Mouse (Mus musculus) midbrain, embryonic 11.5 days (tissue): Measurements from ENCODE around the gene Arl14. TPM values are rescaled to one million over a fixed set of nuclear protein-coding genes. Genes with fewer than 3 reads are reported as not detected.
A peak's percentile ranks its signal among the peaks of the same experiment; 100 is the strongest.

Experiments
- ATAC-seq: fragments of 200-750 bp; cut with Nextera tagmentation; 2 replicates; pipeline ENCODE4 v1.8.0; 2017; ENCODE audit warnings: moderate TSS enrichment, moderate library complexity; ENCODE audit not compliant: low FRiP score
- DNase-seq: peaks from one replicate; pipeline ENCODE4 v3.0.0; 2015; ENCODE audit warnings: low spot score; ENCODE audit errors: missing footprints
- H3K27ac ChIP-seq: fragments of 300-500 bp; sonication (generic); 2 replicates; pipeline ENCODE4 v1.5.1; 2014; ENCODE audit warnings: low read depth, low read length
- H3K27me3 ChIP-seq: fragments of 300-500 bp; sonication (generic); 2 replicates; pipeline ENCODE4 v1.6.1; 2014; ENCODE audit warnings: mild to moderate bottlenecking, low read length, moderate library complexity, mixed read lengths; ENCODE audit not compliant: control insufficient read depth, insufficient read depth
- H3K36me3 ChIP-seq: fragments of 300-500 bp; sonication (generic); 2 replicates; pipeline ENCODE4 v1.6.1; 2014; ENCODE audit warnings: mild to moderate bottlenecking, low read length, moderate library complexity, mixed read lengths; ENCODE audit not compliant: control insufficient read depth, insufficient read depth
- H3K4me1 ChIP-seq: fragments of 300-500 bp; sonication (generic); 2 replicates; pipeline ENCODE4 v1.6.1; 2014; ENCODE audit warnings: low read length; ENCODE audit not compliant: control insufficient read depth, insufficient read depth
- H3K4me2 ChIP-seq: fragments of 300-500 bp; sonication (generic); 2 replicates; pipeline ENCODE4 v1.6.1; 2014; ENCODE audit warnings: mild to moderate bottlenecking, moderate library complexity
- H3K4me3 ChIP-seq: fragments of 300-500 bp; sonication (generic); 2 replicates; pipeline ENCODE4 v1.5.1; 2014; ENCODE audit warnings: low read depth, low read length
- H3K9ac ChIP-seq: fragments of 300-500 bp; sonication (generic); 2 replicates; pipeline ENCODE4 v1.6.1; 2014; ENCODE audit warnings: low read length
- H3K9me3 ChIP-seq: fragments of 300-500 bp; sonication (generic); 2 replicates; pipeline ENCODE4 v1.6.1; 2016; ENCODE audit warnings: low read length; ENCODE audit not compliant: control insufficient read depth
- whole genome bisulfite sequencing: fragments of 180-500 bp; shearing (Covaris S2); extraction: QIAGEN DNeasy Blood & Tissue Kit; methylation state at CpG from one replicate; pipeline ENCODE4 v1.1.7; 2014; 5-methylcytosine and 5-hydroxymethylcytosine counted together
- polyA plus RNA-seq: library from polyadenylated mRNA; unstranded; fragments of >200 nt; fragmentation: Nextera tagmentation; extraction: Ambion mirVana; gene quantifications from 2 replicates; pipeline ENCODE4 v1.2.1, GENCODE M21; 2014

Arl14 gene
- not detected in 2 replicates for polyA plus RNA-seq

GRCm38 (mm10) chr3:69221806-69222501 lies at the start of gene Arl14:
TSS of gene Arl14 (plus strand) at chr3:69222419.
- no peaks in the 10 kb centered on the region for H3K36me3 ChIP-seq
- no peak within 1 kb of the TSS for H3K4me2 ChIP-seq
- no peaks in the 10 kb centered on the region for H3K27me3 ChIP-seq
- ATAC-seq (no peak), DNase-seq (no peak)
- H3K9ac ChIP-seq, result no peak within 1 kb of the TSS
- no peaks in the 10 kb centered on the region for H3K4me1 ChIP-seq
- no peak within 1 kb of the TSS for H3K27ac ChIP-seq
- H3K4me3 ChIP-seq, result no peak within 1 kb of the TSS
- WGBS, result 78% methylated on average over 8 of the region's 8 CpGs
- no peaks in the 10 kb centered on the region for H3K9me3 ChIP-seq

GRCm38 (mm10) chr3:69175229-69175628 lies 47.0 kb upstream of the Arl14 start:
- H3K27ac ChIP-seq, result no peak overlapping the region
- no peaks in the 10 kb centered on the region for H3K36me3 ChIP-seq
- H3K9ac ChIP-seq, result no peak overlapping the region
- ATAC-seq, result no peak
- H3K4me1 ChIP-seq, result no peaks in the 10 kb centered on the region
- H3K27me3 ChIP-seq, result no peaks in the 10 kb centered on the region
- WGBS, result 24% methylated on average over 1 of the region's 1 CpGs
- H3K4me3 ChIP-seq, result no peak overlapping the region
- DNase-seq, result no peak
- no peaks in the 10 kb centered on the region for H3K9me3 ChIP-seq
- H3K4me2 ChIP-seq, result no peak overlapping the region

GRCm38 (mm10) chr3:69177168-69177797 lies 44.9 kb upstream of the Arl14 start:
- no peaks in the 10 kb centered on the region for H3K4me1 ChIP-seq
- H3K4me2 ChIP-seq, result no peak overlapping the region
- DNase-seq (no peak), ATAC-seq (no peak)
- no peaks in the 10 kb centered on the region for H3K36me3 ChIP-seq
- H3K27ac ChIP-seq, result no peak overlapping the region
- H3K4me3 ChIP-seq, result no peak overlapping the region
- no peaks in the 10 kb centered on the region for H3K27me3 ChIP-seq
- no peaks in the 10 kb centered on the region for H3K9me3 ChIP-seq
- no peak overlapping the region for H3K9ac ChIP-seq
- 85% methylated on average over 15 of the region's 15 CpGs for WGBS

- Histone ChIP-seq H3K27me3 (no peaks in the 10 kb centered on the region), H3K27ac (no peak overlapping the region), H3K9me3 (no peaks in the 10 kb centered on the region), H3K4me2 (no peak overlapping the region), H3K4me1 (no peaks in the 10 kb centered on the region), H3K9ac (no peak overlapping the region), H3K4me3 (no peak overlapping the region), H3K36me3 (no peaks in the 10 kb centered on the region)
- DNase-seq (no peak), ATAC-seq (no peak)
Measured at GRCm38 (mm10) chr3:69177914-69178313, 44.3 kb upstream of the Arl14 start.

DNA sequence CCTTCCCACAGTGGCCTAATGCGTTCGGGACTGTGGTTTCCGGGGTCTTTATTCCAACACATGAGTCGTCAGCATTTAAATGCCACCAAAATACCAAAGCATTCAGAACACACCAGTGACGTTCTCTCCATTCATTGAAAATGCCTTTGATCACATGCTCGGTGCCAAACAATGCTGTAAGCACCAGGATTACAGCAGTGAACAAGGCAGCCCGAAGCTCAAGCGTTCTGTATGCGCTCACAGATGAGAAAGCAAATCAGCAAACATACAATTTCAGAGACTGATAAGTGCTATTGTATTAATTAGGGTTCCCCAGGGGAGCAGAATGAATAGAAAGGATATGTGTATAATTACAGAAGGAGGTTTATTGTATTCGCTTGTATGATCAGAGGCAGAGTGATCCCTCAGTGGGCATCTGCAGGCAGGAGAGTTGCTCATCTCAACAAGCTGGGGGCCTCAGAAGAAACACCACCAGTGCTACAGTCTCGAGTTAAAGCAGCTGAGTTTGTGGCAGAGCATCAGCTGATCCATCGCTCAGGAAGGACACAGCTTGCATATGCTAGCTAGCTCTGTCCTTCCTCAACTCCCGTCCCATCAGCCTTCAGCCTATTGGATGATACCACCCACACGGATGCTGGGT lies 43.7 kb upstream of the Arl14 start:
- Histone ChIP-seq H3K4me1 (no peaks in the 10 kb centered on the region), H3K36me3 (no peaks in the 10 kb centered on the region), H3K27me3 (no peaks in the 10 kb centered on the region), H3K9me3 (no peaks in the 10 kb centered on the region), H3K27ac (no peak overlapping the region), H3K9ac (no peak overlapping the region), H3K4me2 (no peak overlapping the region), H3K4me3 (no peak overlapping the region)
- 38% methylated on average over 14 of the region's 14 CpGs for WGBS
- DNase-seq, result no peak
- peak; percentile 76 for ATAC-seq

- no peak for DNase-seq
- no peak overlapping the region for H3K9ac ChIP-seq
- H3K4me1 ChIP-seq, result no peaks in the 10 kb centered on the region
- WGBS, result 88% methylated on average over 8 of the region's 8 CpGs
- H3K4me3 ChIP-seq, result no peak overlapping the region
- no peak overlapping the region for H3K4me2 ChIP-seq
- no peaks in the 10 kb centered on the region for H3K27me3 ChIP-seq
- no peak overlapping the region for H3K27ac ChIP-seq
- H3K9me3 ChIP-seq, result no peaks in the 10 kb centered on the region
- ATAC-seq, result no peak
- H3K36me3 ChIP-seq, result no peaks in the 10 kb centered on the region
Measured at GRCm38 (mm10) chr3:69181531-69181930, 40.7 kb upstream of the Arl14 start.

- H3K4me2 ChIP-seq, result no peak overlapping the region
- ATAC-seq, result no peak
- H3K9me3 ChIP-seq, result no peaks in the 10 kb centered on the region
- no peaks in the 10 kb centered on the region for H3K4me1 ChIP-seq
- H3K4me3 ChIP-seq, result no peak overlapping the region
- H3K9ac ChIP-seq, result no peak overlapping the region
- no peaks in the 10 kb centered on the region for H3K36me3 ChIP-seq
- no peaks in the 10 kb centered on the region for H3K27me3 ChIP-seq
- H3K27ac ChIP-seq, result no peak overlapping the region
- no peak for DNase-seq
Measured at GRCm38 (mm10) chr3:69182225-69182624, 40.0 kb upstream of the Arl14 start.

- WGBS, result 90% methylated on average over 7 of the region's 7 CpGs
- DNase-seq (no peak), ATAC-seq (no peak)
- H3K9me3 ChIP-seq, result no peaks in the 10 kb centered on the region
- H3K4me3 ChIP-seq, result no peak overlapping the region
- H3K27ac ChIP-seq, result no peak overlapping the region
- H3K4me2 ChIP-seq, result no peak overlapping the region
- no peaks in the 10 kb centered on the region for H3K36me3 ChIP-seq
- no peak overlapping the region for H3K9ac ChIP-seq
- H3K4me1 ChIP-seq, result no peaks in the 10 kb centered on the region
- no peaks in the 10 kb centered on the region for H3K27me3 ChIP-seq
Measured at GRCm38 (mm10) chr3:69185244-69185643, 37.0 kb upstream of the Arl14 start.

DNA sequence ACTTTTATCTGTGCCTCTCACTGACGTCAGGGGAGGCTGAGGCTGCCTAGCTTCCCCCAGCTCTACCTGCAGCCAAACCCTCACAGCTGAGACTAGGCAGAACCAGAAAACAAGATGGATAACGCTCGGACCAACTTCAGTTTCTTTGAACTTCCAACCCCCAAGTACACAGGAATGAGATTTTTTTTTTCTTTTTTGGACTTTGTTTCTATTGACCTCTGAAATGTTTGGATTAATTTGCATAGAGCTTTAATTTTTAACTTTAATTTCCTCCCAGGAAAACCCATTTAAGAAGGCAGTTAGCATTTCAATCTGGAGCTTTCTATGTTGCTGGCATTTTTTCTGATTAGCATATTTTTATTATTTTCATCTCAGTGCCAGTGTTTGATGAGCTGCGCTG lies 36.2 kb upstream of the Arl14 start:
- no peak overlapping the region for H3K4me3 ChIP-seq
- no peak overlapping the region for H3K9ac ChIP-seq
- no peaks in the 10 kb centered on the region for H3K36me3 ChIP-seq
- 80% methylated on average over 4 of the region's 4 CpGs for WGBS
- DNase-seq, result no peak
- no peak for ATAC-seq
- H3K27ac ChIP-seq, result no peak overlapping the region
- no peaks in the 10 kb centered on the region for H3K27me3 ChIP-seq
- H3K4me2 ChIP-seq, result no peak overlapping the region
- no peaks in the 10 kb centered on the region for H3K9me3 ChIP-seq
- H3K4me1 ChIP-seq, result no peaks in the 10 kb centered on the region
